Mouse (Mus musculus): ENCODE data around the gene C1qtnf7. TPM values are rescaled to one million over a fixed set of nuclear protein-coding genes. Genes with fewer than 3 reads are reported as not detected.

Gene C1qtnf7
- polyA plus RNA-seq, 1 experiment from 2014 or later, result 0.95 TPM

GRCm38 (mm10) chr5:43555406-43555805 is 40.1 kb downstream of the C1qtnf7 start:
- 76% methylated on average over 6 of the region's 6 CpGs for WGBS
- ATAC-seq, result no peak

GRCm38 (mm10) chr5:43557436-43557835 is 42.1 kb downstream of the C1qtnf7 start:
- no peak overlapping the region for H3K4me2 ChIP-seq (ENCODE audit: low read length)
- peak; percentile 49 for ATAC-seq
- no peaks in the 10 kb centered on the region for H3K36me3 ChIP-seq (ENCODE audit: control insufficient read depth, insufficient read depth)
- 71% methylated on average over 5 of the region's 5 CpGs for WGBS
- no peak overlapping the region for H3K4me3 ChIP-seq (replicated peaks; ENCODE audit: low read length)
- H3K27me3 ChIP-seq (replicated peaks; ENCODE audit: control insufficient read depth, insufficient read depth, low read length), result no peaks in the 10 kb centered on the region
- H3K9ac ChIP-seq (replicated peaks; ENCODE audit: low read depth, low read length), result no peak overlapping the region
- no peaks in the 10 kb centered on the region for H3K4me1 ChIP-seq (replicated peaks; ENCODE audit: control insufficient read depth, insufficient read depth, low read length)
- no peak overlapping the region for H3K27ac ChIP-seq (ENCODE audit: low read length)
- H3K9me3 ChIP-seq (ENCODE audit: control insufficient read depth, low read length), result no peaks in the 10 kb centered on the region

More at GRCm38 (mm10) chr5:43555406-43555805, 40.1 kb downstream of the C1qtnf7 start:
- Histone ChIP-seq H3K4me2 (ENCODE audit: low read length) (no peak overlapping the region), H3K9ac (replicated peaks; ENCODE audit: low read depth, low read length) (no peak overlapping the region), H3K9me3 (ENCODE audit: control insufficient read depth, low read length) (no peaks in the 10 kb centered on the region), H3K27ac (ENCODE audit: low read length) (no peak overlapping the region), H3K4me3 (replicated peaks; ENCODE audit: low read length) (no peak overlapping the region), H3K27me3 (replicated peaks; ENCODE audit: control insufficient read depth, insufficient read depth, low read length) (no peaks in the 10 kb centered on the region), H3K36me3 (ENCODE audit: control insufficient read depth, insufficient read depth) (no peaks in the 10 kb centered on the region), H3K4me1 (replicated peaks; ENCODE audit: control insufficient read depth, insufficient read depth, low read length) (no peaks in the 10 kb centered on the region)

GRCm38 (mm10) chr5:43561639-43562252 is 46.4 kb downstream of the C1qtnf7 start:
- no peak for ATAC-seq
- no peak overlapping the region for H3K4me3 ChIP-seq (replicated peaks; ENCODE audit: low read length)
- no peaks in the 10 kb centered on the region for H3K27me3 ChIP-seq (replicated peaks; ENCODE audit: control insufficient read depth, insufficient read depth, low read length)
- no peaks in the 10 kb centered on the region for H3K4me1 ChIP-seq (replicated peaks; ENCODE audit: control insufficient read depth, insufficient read depth, low read length)
- 65% methylated on average over 2 of the region's 2 CpGs for WGBS
- H3K9me3 ChIP-seq (ENCODE audit: control insufficient read depth, low read length), result no peaks in the 10 kb centered on the region
- H3K27ac ChIP-seq (ENCODE audit: low read length), result no peak overlapping the region
- H3K4me2 ChIP-seq (ENCODE audit: low read length), result no peak overlapping the region
- no peaks in the 10 kb centered on the region for H3K36me3 ChIP-seq (ENCODE audit: control insufficient read depth, insufficient read depth)
- no peak overlapping the region for H3K9ac ChIP-seq (replicated peaks; ENCODE audit: low read depth, low read length)

- Histone ChIP-seq H3K4me2 (ENCODE audit: low read length) (no peak overlapping the region), H3K27ac (ENCODE audit: low read length) (no peak overlapping the region), H3K36me3 (ENCODE audit: control insufficient read depth, insufficient read depth) (no peaks in the 10 kb centered on the region), H3K9ac (replicated peaks; ENCODE audit: low read depth, low read length) (no peak overlapping the region), H3K4me1 (replicated peaks; ENCODE audit: control insufficient read depth, insufficient read depth, low read length) (no peaks in the 10 kb centered on the region), H3K27me3 (replicated peaks; ENCODE audit: control insufficient read depth, insufficient read depth, low read length) (no peaks in the 10 kb centered on the region), H3K4me3 (replicated peaks; ENCODE audit: low read length) (no peak overlapping the region), H3K9me3 (ENCODE audit: control insufficient read depth, low read length) (no peaks in the 10 kb centered on the region)
- no peak for ATAC-seq
- WGBS, result 75% methylated on average over 3 of the region's 3 CpGs
Observed at GRCm38 (mm10) chr5:43569720-43570359, 54.5 kb downstream of the C1qtnf7 start.

GRCm38 (mm10) chr5:43582876-43583275 is 67.5 kb downstream of the C1qtnf7 start:
- no peaks in the 10 kb centered on the region for H3K36me3 ChIP-seq (ENCODE audit: control insufficient read depth, insufficient read depth)
- no peak overlapping the region for H3K4me2 ChIP-seq (ENCODE audit: low read length)
- peak; percentile 67; the same call in 1 of the 2 replicates for ATAC-seq
- no peak overlapping the region for H3K9ac ChIP-seq (replicated peaks; ENCODE audit: low read depth, low read length)
- H3K27ac ChIP-seq (ENCODE audit: low read length), result no peak overlapping the region
- H3K9me3 ChIP-seq (ENCODE audit: control insufficient read depth, low read length), result no peaks in the 10 kb centered on the region
- WGBS, result 18% methylated on average over 2 of the region's 2 CpGs
- no peak overlapping the region for H3K4me3 ChIP-seq (replicated peaks; ENCODE audit: low read length)
- no peaks in the 10 kb centered on the region for H3K27me3 ChIP-seq (replicated peaks; ENCODE audit: control insufficient read depth, insufficient read depth, low read length)
- 0 out of 2 replicates have a peak, but pooled peaks cover 3% of the 10 kb centered on the region for H3K4me1 ChIP-seq (replicated peaks; ENCODE audit: control insufficient read depth, insufficient read depth, low read length)

GRCm38 (mm10) chr5:43583326-43584120 is 68.2 kb downstream of the C1qtnf7 start:
- Histone ChIP-seq H3K27ac (ENCODE audit: low read length) (no peak overlapping the region), H3K4me2 (ENCODE audit: low read length) (no peak overlapping the region), H3K36me3 (ENCODE audit: control insufficient read depth, insufficient read depth) (no peaks in the 10 kb centered on the region), H3K4me3 (replicated peaks; ENCODE audit: low read length) (no peak overlapping the region), H3K4me1 (replicated peaks; ENCODE audit: control insufficient read depth, insufficient read depth, low read length) (0 out of 2 replicates have a peak, but pooled peaks cover 3% of the 10 kb centered on the region), H3K27me3 (replicated peaks; ENCODE audit: control insufficient read depth, insufficient read depth, low read length) (no peaks in the 10 kb centered on the region), H3K9ac (replicated peaks; ENCODE audit: low read depth, low read length) (no peak overlapping the region), H3K9me3 (ENCODE audit: control insufficient read depth, low read length) (no peaks in the 10 kb centered on the region)
- ATAC-seq, result peak; percentile 50
- WGBS, result 36% methylated on average over 6 of the region's 6 CpGs

GRCm38 (mm10) chr5:43584464-43584863 is 69.1 kb downstream of the C1qtnf7 start:
- Histone ChIP-seq H3K9me3 (ENCODE audit: control insufficient read depth, low read length) (no peaks in the 10 kb centered on the region), H3K36me3 (ENCODE audit: control insufficient read depth, insufficient read depth) (no peaks in the 10 kb centered on the region), H3K9ac (replicated peaks; ENCODE audit: low read depth, low read length) (no peak overlapping the region), H3K4me1 (replicated peaks; ENCODE audit: control insufficient read depth, insufficient read depth, low read length) (peaks cover 3% of the 10 kb centered on the region; the same call in 1 of the 2 replicates), H3K4me3 (replicated peaks; ENCODE audit: low read length) (no peak overlapping the region), H3K27ac (ENCODE audit: low read length) (no peak overlapping the region), H3K4me2 (ENCODE audit: low read length) (no peak overlapping the region), H3K27me3 (replicated peaks; ENCODE audit: control insufficient read depth, insufficient read depth, low read length) (no peaks in the 10 kb centered on the region)
- ATAC-seq, result no peak
- WGBS, result 23% methylated on average over 1 of the region's 1 CpGs

- Histone ChIP-seq H3K9ac (replicated peaks; ENCODE audit: low read depth, low read length) (no peak overlapping the region), H3K9me3 (ENCODE audit: control insufficient read depth, low read length) (no peaks in the 10 kb centered on the region), H3K4me1 (replicated peaks; ENCODE audit: control insufficient read depth, insufficient read depth, low read length) (peaks cover 5% of the 10 kb centered on the region; the same call in 1 of the 2 replicates), H3K36me3 (ENCODE audit: control insufficient read depth, insufficient read depth) (no peaks in the 10 kb centered on the region), H3K27me3 (replicated peaks; ENCODE audit: control insufficient read depth, insufficient read depth, low read length) (no peaks in the 10 kb centered on the region), H3K27ac (ENCODE audit: low read length) (no peak overlapping the region), H3K4me2 (ENCODE audit: low read length) (no peak overlapping the region), H3K4me3 (replicated peaks; ENCODE audit: low read length) (no peak overlapping the region)
- 78% methylated on average over 11 of the region's 11 CpGs for WGBS
- no peak for ATAC-seq
Observed at GRCm38 (mm10) chr5:43585406-43586245, 70.3 kb downstream of the C1qtnf7 start.
